Mouse (Mus musculus): ENCODE measurements at regions not wholly inside any gene's neighbourhood (a gene's known extent, or its start where the extent isn't known, plus 50 kb on each side); places are given as distances from the start of the nearest gene placed in this dataset.
A peak's percentile ranks its signal among the peaks of the same experiment; 100 is the strongest.

DNA sequence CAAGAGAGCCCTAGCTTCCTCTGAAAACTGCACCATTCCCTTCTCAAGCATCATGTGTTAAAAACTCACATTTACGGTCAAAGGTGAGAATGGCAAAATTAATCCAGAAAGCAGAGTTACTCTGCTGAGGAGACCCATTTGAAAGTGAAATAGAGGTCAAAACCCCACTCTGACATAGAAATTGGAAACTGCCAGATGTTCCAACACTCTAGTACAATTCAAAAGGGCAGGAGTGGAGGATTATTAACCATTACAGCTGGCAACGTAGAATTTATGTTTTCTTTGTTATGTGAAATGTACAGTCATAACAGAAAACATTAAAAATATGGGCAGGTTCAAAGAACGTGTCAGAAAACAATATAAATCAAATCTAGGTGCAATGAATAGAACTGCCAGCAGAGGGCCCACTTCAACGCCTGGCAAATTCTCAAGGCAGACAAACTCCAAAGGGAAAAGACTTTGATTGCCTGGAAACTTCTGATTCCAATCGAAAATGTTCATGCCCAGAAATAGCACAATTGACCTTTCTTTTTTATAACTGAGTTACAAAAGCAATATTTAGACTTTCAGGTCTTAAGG, 54.2 kb upstream of the Rfpl4b start:
- no peak for DNase-seq

DNA sequence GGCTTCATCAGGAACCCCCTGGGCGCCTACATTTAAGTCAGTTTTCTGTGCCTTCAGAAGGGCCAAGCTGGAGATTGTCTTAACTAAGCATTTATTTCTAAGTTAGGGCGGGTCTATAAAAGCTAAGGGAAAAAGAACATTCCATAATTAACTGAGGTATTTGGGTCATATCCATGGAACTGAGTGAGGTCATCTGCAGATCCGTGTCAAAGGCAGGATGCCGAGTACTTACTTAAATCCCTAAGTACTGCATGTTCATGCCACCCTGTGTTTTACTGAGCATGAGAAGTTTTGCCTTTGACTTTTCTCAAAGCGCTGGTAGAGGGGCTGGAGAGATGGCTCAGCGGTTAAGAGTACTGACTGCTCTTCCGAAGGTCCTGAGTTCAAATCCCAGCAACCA, 57.7 kb upstream of the Rfpl4b start:
- no peak for DNase-seq

DNA sequence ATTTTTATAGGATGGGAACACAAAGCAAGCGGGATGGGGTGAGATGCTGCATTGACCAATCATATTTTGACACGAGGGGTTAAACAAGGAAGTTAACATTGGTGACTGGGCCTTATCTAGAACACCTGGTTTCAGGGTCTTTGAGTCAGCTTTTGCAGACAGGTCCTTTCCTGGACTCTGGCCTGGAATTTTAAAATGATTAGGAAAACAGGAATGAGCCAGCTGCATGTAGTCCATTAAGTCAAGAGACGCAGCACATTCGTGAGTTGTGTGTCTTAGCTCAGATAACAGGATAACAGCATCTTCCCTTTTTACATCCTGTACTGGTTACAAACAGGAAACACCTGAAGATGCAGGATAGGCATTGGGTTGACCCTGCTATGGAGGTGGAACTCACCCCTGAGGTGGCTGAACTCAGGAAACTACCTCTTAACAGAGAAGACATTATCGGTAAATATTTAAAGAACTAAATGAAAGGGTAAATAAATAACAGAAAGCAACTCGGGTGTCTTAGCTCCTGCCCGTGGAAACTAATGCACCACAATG, 59.1 kb upstream of the Rfpl4b start:
- no peak for DNase-seq

DNA sequence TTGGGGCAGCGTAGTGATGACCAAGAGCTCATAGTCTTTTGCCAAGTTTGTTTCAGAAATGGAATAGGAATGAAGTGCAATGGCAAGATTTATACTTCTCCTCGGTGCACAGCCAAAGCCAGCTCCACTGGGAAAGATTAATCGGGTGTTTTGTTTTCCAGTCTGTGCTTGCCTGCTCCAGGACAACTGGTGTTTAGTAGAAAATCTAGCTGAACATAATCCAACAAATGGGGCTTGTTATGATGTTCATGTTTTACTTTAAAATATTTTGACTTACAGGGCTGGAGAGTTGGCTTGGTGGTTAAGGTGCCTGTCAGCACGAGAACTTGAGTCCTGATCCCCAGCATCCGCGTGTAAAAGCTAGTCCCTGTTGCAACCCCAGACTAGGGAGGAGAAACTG, 60.6 kb upstream of the Rfpl4b start:
- no peak for DNase-seq

DNA sequence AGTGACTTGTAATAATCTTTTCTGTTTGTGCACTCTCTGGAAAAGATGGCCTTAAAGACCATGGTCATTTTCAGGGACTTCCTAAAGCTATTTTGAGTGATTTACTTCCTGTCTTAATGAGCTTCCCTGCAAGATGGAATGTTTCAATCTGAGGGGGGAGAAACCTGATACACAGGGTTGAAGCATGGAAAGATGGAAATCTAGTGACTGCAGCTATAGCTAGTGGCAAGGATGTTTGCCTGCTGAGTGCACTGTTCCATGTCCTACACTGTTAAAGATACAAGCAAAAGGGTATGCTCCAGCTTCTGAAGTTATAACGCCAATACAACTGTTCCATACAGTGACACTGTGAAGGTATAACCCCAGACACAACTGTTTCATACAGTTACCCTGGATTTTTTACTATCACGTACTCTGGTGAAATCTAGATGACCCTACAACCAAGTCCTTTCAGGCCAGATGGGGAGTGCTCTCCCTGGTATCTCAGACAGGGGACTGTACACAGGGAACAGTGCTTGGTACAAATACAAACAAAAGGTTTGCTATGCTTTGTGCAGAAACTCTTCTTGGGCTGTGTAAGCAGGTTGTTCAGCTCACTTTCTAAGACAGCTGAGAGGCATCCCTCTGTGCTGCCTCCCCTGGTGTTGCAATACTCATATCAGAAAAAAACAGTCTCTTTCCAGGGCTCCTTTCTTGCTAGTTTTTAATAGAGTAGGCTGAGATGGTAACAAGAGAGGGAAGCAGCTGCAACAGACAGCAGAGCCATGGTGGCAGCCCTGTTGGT, 62.4 kb upstream of the Rfpl4b start:
- DNase-seq, result no peak

DNA sequence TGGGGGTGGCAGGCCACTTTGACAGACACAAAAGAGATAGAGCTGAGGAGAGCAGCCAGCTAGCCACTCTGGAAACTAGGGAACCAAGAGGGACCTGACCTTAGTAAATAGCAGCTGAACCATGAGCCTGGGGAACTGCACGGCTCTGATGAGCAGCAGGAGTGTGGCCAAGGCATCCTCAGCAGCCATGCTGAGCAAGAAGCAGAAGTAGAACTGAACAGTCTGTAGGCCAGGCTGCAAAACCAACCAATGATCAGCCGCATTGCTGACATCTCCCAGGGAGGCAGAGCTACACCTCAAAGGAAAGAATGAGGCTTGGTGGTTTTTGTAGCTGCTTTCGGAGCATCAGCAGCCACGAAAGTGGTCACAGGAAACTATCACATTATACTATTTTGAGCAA, 63.1 kb upstream of the Rfpl4b start:
- DNase-seq, result no peak

DNA sequence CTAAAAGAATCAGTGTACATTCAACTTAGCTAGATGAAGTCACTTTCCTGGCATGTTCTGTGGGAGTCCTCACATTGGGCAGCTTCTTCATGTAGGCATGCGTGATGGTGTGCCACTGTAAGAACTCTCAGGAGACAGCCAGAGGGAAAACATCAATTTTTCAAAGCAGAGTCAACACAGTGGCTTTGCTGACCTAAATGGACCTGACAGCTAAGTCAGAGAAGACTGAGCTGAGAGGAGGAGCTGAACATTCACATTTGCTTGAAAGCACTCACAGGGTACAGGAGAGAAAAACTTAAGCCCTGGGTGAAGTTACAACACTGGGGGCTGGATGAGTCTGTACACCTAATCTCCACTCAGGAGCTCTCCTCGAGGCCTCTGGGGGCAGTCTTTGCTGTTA, 64.9 kb upstream of the Rfpl4b start:
- DNase-seq, result no peak

DNA sequence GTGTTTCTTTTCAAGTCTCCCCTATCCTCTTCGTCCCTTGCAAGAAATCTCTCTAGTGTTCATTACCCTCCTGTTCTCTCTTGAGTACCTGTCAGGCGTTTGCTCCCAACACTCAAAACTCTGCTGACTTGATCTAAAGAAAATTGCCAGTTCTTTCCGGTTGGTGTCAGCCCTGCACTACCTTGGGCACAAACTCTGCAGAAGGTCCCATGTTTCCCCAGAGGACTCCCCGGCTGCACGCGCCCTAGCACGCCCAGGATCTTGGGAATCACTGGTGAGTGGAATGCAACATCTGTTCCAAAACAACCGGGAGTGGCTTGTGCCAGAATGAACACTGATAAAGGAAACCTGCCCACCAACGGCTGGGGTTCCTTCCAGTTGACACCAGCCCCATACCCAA, 66.3 kb upstream of the Rfpl4b start:
- no peak for DNase-seq

DNA sequence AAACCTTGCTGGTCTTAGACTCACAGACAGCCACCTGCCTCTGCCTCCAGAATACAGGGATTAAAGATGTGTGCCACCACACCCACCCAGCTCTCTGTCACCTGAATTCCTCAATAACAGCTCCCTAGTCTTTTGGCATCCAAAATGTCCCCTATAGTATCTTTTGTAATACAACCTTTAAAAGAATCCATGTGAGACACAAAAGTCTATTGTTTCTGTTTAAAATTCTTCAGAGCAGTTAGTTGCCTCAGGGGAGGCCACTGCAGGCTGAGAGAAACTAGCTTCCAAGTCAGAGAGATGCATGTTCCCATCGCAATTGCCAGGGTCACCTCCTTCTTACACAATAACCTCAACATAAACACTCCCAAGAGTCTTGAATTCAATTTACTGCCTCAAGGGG, 70.6 kb upstream of the Lama4 start:
- no peak for DNase-seq

DNA sequence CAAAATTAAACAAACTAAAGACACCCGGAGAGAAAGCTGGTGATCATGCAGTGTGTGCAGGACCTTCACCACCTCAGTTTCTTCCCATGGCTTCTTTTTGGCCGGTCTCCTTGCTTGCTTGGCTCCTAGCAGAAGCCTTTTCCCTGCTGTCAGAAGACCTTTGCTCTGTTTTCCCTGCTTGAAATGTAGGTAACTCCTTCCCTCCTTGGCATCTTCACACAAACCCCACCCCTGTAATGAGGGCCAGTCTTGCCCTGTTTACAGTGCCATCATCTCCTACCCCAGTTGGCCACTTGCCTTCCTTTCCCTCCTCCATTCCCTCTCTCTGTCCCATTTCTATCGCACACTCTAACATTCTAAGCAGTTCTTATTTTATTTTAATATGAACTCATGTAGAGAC, 69.7 kb upstream of the Lama4 start:
- no peak for DNase-seq

DNA sequence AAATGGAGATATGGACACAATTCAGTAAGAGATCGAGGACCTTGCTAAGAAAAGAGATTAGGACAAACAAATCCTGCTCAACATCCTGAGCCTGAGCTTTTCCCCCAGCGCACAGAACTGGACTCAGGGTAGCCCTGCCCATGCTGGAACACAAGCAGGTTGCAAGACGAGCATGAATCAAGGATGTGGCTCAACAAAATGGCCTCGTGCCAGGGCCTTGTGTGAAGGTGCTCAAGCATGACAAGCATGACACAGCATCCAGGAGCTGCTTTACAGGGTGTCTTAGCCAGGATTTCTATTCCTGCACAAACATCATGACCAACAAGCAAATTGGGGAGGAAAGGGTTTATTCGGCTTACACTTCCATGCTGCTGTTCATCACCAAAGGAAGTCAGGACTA, 67.7 kb upstream of the Lama4 start:
- DNase-seq, result no peak

DNA sequence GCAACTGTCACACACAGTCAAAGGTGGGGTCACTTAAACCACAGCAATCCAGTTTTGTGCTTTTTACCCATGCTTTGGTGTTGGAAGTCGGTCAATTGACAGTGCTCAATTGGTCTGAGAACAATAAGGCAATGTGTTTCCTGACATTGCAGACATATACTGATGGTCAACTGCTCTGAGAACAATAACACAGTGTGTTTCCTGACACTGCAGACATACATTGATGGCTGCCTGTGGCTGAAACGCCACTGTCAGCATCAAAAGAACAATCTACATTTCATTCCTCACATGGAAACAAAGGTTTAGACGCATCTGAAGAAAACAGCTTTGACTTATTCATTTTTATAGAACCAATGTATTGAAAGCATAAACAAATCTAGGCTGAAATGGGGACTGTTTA, 59.2 kb upstream of the Lama4 start:
- no peak for DNase-seq

DNA sequence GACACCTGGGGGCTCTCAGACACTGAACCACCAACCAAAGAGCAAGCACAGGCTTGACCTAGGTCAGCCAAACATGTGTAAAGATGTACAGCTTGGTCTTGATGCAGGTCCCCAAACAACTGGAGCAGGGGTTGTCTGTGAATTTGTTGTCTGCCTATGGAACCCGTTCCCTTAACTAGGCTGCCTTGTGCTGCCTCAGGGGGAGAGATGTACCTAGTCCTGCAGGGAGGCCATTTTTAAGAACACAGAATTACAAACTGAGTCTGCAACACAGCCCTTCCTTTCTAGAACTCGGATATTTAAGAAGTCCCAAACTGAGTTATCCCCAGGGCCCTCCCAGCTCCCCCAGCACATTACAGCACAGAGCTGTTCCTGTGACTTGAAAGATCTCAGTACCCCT, 57.5 kb upstream of the Lama4 start:
- no peak for DNase-seq

DNA sequence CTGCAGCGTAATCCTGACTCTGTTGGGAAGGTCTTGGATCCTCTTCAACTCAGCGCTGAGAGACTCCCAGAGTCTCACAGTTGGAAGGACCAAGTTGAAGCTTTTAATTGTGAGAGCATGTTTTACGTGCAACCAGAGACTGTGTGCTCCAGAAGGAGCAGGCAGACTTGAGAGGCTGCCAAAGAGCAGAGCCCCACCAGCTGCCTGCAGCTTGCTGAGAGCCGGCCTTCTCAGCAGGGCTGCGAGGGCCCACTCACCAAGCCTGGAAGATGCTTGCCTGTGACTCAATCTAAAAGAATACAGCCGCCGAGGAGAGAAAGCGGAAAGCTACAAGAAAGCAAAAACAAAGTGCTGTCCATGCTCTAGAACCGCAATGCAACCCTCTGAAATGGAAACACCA, 57.0 kb upstream of the Lama4 start:
- DNase-seq, result peak; percentile 9

DNA sequence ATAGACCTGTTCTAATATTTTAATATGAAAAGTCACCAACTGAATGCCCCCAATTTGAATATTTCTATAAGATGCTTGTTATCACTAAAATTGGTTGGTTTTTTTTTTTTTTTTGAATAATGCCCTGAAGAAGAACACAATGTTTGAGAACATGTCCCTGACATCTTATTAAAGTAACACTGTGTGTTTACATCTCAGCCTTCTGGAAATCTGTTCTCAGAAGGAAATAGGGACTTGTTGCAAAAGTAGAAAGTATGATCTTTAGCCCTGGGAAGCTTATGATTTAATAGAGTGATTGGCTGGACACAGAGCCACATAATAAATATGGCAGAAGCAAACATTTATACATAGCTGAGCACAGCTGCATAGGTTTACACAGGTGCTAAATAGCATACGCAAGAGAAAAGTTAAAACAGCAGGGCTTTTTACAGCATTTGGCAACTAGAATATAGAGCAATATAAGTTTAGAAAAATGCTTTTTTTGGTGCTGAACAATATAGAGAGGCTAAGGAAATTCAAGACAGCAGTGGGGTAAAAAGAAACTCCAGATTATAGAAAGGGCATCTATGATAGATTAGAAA, 56.1 kb upstream of the Lama4 start:
- DNase-seq, result no peak

DNA sequence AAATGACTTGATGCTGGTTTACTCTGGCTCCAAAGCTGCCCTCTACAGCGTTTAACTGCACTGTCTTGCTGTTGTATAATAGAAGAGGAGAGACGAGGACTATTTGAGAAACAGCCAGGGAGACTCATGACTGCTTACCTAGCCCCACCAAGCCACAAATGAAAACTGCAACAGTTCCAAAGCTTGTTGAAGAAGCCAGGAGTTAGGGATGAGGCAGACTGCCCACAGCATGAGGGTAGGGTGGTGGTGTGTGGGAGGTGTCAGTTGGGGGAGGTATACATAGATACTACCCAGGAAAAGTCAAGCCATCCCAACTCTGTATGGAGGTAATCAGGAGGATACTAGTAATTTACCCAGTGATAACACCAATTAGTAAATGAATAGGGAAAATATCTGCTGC, 55.5 kb upstream of the Lama4 start:
- DNase-seq, result no peak

DNA sequence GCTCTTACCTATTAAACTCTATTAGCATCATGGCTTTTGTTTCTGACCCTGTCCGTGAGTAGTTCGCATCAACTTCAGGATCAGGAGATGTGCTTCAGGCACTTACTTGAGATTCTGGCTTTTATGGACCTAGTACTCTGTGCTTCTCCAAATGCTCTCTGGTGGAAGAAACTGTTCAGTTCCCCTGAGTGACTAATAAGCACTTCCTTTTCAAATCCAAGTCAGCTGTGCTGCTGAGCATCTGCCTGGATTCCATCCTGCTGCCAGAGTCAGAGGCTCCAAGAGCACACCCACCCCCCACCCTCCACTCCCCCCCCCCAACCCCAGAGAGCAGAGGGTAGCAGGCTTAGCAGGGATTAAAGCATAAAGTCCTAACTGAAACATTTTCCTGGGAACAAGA, 52.3 kb upstream of the Lama4 start:
- DNase-seq, result no peak

Measured in cerebellum, adult 9-11 months (tissue).